Mouse (Mus musculus) testis, postnatal 10 days (tissue): ENCODE measurements at regions not wholly inside any gene's neighbourhood (a gene's known extent, or its start where the extent isn't known, plus 50 kb on each side); places are given as distances from the start of the nearest gene placed in this dataset.

Experiments used
- DNase-seq: peaks from one replicate; pipeline ENCODE4 v3.0.0; 2021; ENCODE audit warnings: low spot score

DNA sequence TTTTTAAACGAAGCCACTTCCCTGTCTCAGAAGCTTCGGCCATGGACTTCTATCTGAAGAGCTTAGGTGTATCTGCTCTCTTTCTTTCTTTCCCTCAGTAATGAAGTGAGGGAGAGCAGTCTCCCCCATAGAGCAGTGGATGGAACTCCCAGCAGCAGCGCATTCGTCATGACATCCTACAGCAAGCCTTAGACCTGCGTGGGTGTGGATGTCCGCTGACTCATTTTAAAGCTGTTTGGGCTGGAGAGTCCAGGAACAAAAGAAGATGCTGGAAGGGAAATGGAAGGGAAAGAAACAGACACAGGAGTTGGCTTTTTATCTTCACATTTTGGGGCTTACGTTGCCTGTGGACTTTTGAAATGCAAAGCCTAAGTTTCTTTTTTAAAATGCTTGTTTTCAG lies 190.3 kb upstream of the Arhgap24 start:
- DNase-seq: no peak

DNA sequence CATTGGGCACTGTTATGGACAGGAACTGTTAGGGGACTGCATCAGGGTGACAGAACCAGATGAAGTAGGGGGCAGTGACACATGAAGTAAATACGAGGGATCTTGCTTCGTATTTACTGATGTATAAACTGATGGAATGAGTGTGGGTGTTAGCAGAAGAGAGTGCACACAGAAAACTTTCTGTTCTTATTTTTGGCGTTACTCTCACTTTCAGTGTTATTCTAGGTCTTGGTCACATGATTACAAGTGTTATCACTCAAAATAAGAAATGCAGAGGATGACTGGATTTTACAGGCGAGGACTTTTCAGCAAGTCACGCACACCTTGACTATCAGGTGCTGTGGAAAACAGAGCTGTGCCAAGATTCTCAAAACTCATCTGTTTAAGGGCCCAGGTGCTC lies 185.6 kb upstream of the Arhgap24 start:
- DNase-seq: no peak

DNA sequence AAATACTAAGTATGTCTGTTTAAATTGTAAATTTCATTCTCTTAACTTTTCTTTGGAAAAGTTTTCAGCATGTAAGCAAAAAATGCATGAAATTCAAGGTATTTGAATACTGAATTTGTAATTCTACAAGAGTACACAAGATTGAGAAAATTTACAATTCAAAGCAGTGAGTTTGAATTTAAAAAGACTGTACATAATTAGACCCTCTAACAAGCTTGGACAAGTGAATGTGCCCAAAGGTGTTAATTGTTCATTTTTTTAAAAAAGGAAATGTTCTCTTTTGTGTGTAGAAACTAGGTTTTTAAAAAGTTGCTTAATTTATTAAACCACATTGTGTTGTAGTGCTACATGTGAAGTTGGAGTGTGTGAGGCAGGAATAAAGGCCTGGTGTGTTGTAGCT lies 174.9 kb upstream of the Arhgap24 start:
- no peak for DNase-seq

DNA sequence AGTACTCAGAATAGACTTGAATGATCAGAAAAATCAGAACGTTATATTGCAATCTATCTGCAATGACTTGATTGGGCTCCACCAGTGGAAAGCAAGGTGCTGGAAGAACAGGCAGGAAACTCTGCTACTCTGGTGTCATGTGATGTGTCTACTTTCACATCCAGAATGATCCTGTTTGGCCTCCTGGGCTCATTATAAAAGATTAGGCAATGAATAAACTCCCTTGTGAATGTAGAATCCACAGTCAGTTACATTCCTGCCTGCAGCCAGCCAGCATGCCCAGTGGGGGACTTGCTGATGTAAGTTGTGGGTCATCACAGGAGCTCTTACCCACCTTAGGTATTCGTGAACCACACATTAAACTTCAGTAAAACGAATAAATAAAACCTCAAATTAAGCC lies 174.5 kb upstream of the Arhgap24 start:
- no peak for DNase-seq

DNA sequence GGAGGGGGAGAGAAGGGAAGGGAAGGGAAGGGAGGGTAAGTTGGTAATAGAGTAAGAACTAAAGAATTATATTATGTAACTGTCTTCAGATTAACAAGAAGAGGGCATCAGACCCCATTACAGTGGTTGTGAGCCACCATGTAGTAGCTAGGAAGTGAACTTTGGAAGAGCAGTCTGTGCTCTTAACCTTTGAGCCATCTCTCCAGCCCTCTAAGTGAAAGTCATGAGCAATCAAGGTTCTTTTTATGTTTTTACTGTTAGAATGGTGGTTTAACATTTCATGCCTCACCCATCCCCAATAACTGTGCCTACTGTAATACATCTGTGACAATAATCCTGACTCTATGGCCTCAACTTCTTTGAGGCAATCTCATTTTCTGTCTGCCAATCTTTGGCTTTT lies 169.6 kb upstream of the Arhgap24 start:
- no peak for DNase-seq

DNA sequence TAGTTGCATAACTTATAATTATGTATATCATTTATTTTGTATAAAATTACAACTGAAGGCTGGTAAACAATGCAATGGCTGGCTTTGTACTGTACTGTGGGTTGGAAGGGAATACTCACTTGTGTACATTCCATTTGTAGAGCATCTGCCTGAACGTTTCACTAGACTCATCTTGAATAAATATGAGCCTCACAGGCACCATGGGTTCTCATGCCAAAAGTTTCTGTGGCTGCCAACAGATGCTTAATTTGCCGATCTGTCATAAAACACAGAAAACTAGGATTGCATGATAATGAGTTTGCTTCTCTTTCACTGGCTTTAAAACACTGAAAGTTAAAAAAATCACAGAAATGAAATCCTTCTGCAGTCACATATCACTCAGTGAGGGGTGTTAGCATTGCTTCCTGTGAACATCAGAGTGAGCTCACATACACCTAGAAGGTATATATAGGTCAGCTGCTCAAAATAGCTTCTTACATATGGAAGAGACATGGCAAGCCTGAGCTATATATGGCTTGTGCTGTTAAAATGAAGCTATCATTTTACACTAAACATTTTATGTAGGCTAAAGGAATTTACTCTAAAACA lies 152.9 kb upstream of the Arhgap24 start:
- no peak for DNase-seq

DNA sequence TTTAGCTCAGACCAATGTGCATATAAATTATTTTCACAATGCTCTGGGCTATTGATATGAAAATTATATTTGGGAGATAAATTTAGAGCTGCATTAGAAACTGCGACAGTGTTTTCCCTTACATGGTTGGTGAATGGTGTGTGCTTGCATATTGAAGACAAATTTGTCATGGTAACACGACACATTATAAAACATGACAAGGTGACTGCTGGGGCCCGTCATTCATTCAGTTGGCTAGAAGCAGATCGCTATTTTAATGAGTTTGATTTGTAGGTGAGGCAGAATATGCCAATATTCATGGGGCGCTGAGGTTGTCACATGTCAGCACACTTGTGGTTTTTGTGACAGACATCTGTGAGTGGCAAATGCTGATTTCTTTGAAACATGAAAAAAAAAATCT lies 147.3 kb upstream of the Arhgap24 start:
- DNase-seq: no peak

DNA sequence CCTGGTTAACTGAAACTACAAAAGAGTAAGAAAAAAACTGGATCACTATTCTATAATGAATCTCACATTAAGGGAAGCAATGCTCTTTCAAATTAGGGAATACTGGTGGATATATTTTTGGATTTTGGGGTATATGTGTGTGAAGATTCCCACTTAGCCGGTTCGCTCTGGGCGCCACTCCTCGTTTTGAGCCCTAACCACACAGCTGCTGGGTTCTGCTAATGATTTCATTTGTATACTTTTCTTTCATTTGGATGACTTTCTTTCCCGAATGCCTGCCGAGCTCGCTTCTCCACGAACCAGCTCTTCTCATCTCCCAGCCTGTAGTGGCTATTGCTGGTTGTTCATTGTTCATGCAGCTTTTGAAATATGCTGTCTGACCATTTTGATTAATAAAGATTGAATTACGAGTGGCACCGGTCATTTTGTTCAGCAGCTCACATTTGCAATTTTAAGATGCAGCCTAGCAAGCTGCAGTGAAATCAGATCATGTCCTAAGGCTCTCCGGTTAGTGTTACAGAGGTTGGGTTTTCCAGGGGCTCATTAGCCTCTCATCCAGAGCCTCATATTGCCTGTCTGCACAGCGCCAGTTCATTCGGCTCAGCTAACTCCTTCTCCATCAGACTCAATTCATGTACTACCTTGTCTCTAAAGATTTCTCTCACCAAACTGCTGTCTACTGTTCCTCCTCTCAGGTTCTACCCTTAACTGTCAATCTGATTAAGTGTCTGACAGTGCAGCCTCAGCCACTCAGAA lies 146.6 kb upstream of the Arhgap24 start:
- DNase-seq: no peak

DNA sequence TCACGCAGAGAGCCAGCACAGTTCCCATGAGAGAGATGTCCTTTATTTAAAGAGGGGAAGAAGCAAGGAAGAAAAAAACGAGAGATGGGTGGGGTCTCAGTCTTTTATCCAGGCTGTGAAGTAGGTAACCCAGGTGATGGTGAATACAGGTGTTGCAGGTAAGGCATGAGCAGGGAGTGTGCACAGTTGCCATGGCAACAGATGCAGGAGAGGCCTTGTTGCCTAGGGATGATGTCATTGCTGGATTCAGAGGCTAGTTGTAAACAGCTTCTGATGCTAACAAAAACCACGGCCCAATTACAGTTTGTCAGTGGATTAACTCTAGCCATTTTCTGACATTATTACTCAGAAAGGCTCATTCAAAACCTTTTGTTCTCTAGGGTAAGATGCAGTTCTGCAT lies 114.7 kb upstream of the Arhgap24 start:
- no peak for DNase-seq

DNA sequence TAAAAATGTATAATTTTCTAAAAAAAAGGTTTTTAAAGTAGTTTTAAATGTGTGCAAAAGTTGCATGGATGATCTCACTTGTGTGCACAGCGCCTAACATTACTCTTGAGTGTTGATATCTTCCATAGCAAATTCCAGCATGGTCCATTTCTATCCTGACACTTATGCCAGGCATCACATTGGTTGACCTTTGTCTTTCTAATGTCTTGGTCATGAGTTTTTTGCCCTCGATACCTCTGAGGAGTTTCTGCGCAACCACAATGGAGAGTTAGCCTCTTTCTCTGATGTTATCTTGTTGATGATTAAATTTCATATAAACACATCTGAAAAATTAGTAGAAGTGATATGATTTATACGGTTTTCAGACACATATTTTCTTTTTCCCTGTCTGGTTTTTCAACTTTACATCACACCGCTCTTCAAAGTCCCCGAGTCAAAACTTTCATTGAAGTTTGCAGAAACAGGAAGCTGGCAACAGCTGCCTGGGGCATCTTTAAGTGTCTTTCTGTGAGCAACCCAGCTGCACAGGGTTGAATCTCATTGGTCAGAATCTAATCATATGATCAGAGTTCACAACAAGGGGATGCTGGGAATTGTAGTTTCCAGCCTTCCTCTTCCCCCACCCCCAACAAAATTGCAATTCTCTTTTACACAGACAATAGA lies 107.8 kb upstream of the Arhgap24 start:
- no peak for DNase-seq

DNA sequence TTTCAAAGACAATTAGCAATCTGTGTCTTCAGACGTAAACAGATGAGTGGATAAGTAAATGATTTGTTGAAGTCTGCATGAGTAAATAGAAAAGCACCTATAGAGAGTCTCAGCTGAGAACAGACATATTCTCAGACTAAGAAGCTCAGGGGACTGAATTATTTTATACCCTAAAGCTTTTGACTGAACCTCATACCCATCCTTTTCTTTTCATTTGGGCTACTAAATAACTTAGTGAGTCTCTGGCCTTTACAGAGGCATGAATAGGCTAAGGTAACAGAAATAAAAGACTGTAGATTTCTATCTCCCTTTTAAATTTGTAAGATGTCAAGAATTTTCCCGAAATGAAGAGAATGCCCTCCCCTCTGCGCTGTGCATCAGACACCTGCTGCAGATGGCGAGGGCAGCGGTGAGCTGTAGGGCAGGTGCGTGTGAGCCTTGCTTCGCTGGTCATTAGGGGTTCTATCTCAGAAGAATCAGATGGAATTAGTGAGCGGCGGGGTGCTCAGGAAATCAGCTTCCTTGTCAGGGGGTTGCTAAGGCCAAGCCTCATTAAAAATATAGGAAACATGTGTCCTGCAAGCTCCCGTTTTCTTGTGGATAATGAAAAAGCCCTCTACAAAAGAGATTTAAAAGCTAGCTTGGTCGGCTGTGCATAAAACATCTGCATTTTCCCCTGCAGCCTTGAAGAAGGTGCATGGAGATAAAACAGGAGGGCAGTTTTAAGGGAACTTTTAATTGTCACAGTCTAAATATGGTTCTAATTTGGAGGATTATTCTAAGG lies 107.0 kb upstream of the Arhgap24 start:
- DNase-seq: no peak

DNA sequence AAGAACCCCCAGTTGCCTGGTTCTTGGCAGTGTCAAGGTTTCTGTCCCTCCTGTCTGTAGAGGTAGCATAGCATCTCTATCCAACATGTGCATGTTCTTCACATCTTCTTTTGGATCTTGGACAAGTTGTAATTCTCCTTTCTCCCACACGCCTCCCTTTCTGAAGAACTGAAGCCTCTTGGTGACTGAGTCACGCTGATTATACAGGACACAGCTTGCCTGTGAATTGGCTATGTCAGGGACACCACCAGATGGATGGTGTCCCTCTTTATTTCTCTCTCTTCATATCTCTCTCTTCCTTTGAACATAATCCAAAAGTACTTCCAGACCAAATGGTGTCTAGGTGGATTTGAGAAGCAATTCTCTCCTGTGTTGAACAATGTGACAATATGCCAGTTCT lies 105.9 kb upstream of the Arhgap24 start:
- no peak for DNase-seq

DNA sequence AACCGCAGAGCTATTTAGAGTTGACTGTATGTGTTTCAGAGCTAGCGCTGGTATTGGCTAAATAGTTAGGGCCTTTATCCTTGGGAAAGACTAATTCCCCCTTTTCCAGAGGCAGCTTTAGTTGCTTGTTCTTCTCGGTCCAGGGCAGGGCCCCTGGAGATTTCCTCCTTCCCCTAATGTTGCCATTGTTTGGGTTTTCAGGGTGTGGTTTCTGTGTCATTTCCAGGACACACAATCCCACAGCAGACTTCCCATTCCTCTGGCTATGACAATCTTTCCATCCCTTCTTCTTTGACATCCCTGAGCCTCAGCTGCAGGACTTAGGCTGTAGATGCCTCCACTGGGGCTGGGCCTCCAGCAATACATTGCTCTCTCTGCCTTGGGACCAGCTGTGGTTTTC lies 87.2 kb upstream of the Arhgap24 start:
- no peak for DNase-seq

DNA sequence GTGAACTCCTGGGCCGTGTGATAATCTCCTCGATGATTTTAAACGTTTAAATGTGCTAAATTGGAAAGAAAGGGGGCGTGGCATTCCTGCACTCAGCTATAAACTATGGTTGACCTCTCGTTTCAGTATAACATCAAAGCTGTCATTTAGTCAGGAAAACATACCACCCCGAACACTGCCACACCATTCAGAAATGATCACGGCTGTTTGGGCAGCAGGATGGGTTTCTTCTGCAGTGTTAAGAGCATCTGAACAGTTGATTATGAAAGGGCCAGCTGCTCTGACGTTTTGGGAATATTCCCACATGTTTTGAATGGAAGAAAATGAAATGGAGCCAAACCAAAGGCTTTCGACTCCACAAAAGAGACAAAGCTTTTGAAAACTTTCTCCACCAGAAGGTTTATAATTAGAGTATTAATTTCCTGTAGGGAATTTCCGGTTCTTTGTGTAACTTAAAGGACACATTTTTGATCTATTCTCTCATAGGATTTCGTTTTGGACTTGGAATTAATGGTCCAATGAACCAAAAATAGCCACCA lies 85.5 kb upstream of the Arhgap24 start:
- no peak for DNase-seq

DNA sequence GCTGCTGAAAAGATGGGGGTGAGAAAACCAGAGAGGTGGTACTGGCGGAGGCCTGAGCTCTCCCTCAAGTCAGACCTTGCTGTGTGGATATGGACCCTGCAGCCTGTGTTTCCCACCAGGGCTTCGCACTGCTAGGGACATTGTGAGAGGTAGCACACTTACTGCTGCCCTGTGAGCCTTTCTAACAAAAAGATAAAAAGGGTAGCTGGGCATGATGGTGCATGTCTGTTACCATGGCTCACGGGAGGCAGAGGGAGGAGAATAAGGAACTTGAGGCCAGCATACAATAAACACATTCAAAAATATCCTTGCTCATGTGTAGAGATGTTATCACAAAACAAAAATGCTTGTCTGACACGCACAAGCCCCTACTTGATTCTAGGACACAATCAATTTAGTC lies 82.2 kb upstream of the Arhgap24 start:
- no peak for DNase-seq

DNA sequence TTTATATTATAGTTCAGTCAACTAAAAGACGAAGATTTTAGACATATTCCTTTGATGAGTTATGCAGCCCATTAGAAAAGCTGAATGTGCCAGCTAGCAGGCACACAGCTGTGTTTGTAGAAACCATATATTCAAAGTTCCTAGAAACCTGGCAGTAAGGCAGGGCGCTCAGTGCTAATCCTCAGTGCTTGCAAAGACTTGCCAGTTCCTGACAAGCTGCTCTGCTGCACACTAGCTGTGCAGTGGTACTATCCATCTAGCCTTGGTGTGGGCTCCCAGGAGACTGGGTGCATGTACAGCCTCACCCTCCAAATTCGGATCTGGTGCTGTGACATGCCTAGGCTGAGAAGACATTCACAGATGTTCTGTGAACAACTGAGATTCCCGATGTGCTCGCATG lies 63.5 kb upstream of the Arhgap24 start:
- no peak for DNase-seq

DNA sequence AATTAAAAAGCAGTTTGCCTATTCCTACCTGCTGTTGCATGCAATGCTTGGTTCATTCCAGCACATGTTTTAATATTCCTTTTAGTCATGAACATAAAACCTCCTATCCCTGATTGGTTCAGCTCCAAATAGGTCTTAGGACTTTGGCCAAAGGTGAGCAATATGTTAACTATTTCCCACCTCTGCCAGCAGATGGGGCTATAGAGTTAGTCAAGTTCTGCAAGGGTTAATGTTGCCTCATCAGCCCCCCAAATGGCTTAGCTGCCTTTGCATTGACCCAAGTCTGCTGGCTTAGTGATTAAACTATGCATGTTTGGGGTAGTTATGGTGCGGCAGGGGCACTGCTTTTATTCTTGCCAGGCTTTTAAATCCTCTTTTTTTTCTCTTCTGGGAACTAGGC lies 62.1 kb upstream of the Arhgap24 start:
- no peak for DNase-seq

DNA sequence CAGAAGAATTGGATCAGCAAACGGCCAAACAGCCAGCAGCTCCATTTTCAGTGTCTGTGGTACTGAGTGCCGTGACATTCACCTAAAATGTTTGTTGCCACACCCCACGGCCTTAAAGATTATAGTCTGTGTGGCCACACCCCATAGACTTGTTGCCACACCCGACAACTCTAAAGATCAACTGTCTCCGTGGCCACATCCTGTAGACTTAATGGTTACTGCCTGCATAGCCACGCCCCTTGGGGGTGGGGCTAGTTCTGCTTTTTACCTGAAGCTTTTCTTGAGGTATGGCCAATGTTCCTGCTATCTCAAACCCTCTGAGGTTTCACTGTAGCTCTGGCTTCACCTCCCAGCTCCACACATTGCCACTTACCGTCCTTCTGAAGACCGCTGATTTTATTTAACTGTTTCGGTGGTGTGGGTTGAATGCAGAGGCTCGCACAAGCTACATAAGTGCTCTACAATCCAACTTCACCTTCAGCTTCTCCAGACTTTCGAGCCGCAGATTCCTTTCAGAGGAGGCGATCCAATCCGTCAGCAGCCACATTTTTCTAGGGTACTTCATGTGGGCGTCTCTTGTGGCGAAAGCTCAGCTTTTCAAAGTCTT lies 56.5 kb upstream of the Arhgap24 start:
- DNase-seq: no peak

DNA sequence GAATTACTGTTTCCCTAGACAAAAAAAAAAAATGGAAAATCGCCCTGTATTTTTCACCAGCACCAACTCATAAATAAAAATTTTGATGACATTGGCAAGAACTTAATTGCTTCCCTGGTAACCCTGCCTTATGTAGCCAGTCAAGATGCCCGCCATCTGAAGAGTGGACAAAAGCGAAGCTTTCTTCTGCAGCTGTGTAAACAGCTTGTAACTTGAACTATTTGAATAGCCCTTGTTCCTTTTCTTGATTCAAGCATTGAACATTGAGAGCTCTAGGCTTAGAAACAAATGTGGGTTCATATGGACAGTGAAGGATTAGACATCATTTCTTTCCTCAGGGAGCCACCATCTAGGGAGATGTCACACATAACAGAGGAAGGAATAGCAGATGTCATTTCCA lies 52.9 kb upstream of the Arhgap24 start:
- no peak for DNase-seq
